Mouse (Mus musculus): Measurements from ENCODE around the gene Mapkapk3.

The Mapkapk3 gene

GRCm38 (mm10) chr9:107288711-107289110, 966 bp downstream of the Mapkapk3 start:
- WGBS = 73% methylated on average over 8 of the region's 8 CpGs

GRCm38 (mm10) chr9:107288105-107288650, 1.5 kb downstream of the Mapkapk3 start:
- WGBS = 97% methylated on average over 14 of the region's 14 CpGs

- 87% methylated on average over 2 of the region's 2 CpGs for WGBS
These were observed 2.4 kb downstream of the Mapkapk3 start for GRCm38 (mm10) chr9:107287294-107287693.

- WGBS = 30% methylated on average over 3 of the region's 3 CpGs
These were observed 4.7 kb downstream of the Mapkapk3 start for GRCm38 (mm10) chr9:107285009-107285408.

GRCm38 (mm10) chr9:107282951-107283350, 6.7 kb downstream of the Mapkapk3 start:
- WGBS = 90% methylated on average over 9 of the region's 9 CpGs

GRCm38 (mm10) chr9:107281241-107281987, 8.3 kb downstream of the Mapkapk3 start:
- WGBS = 94% methylated on average over 5 of the region's 5 CpGs

- 76% methylated on average over 13 of the region's 13 CpGs for WGBS
These were observed 9.2 kb downstream of the Mapkapk3 start for GRCm38 (mm10) chr9:107280322-107281027.

- WGBS = 68% methylated on average over 16 of the region's 16 CpGs
These were observed 10.0 kb downstream of the Mapkapk3 start for GRCm38 (mm10) chr9:107279378-107280321.

GRCm38 (mm10) chr9:107278527-107279377, 10.9 kb downstream of the Mapkapk3 start:
- WGBS = 43% methylated on average over 8 of the region's 8 CpGs

GRCm38 (mm10) chr9:107278126-107278525, 11.6 kb downstream of the Mapkapk3 start:
- WGBS = 35% methylated on average over 4 of the region's 4 CpGs

- WGBS = 80% methylated on average over 7 of the region's 7 CpGs
These were observed 12.1 kb downstream of the Mapkapk3 start for GRCm38 (mm10) chr9:107277603-107278002.

- 88% methylated on average over 5 of the region's 5 CpGs for WGBS
These were observed 14.0 kb downstream of the Mapkapk3 start for GRCm38 (mm10) chr9:107275710-107276109.

- WGBS = 68% methylated on average over 6 of the region's 6 CpGs
These were observed 14.9 kb downstream of the Mapkapk3 start for GRCm38 (mm10) chr9:107274751-107275150.

GRCm38 (mm10) chr9:107273184-107273583, 16.5 kb downstream of the Mapkapk3 start:
- WGBS = 75% methylated on average over 10 of the region's 10 CpGs

- 81% methylated on average over 4 of the region's 4 CpGs for WGBS
These were observed 17.4 kb downstream of the Mapkapk3 start for GRCm38 (mm10) chr9:107272284-107272683.

- 86% methylated on average over 7 of the region's 7 CpGs for WGBS
These were observed 18.3 kb downstream of the Mapkapk3 start for GRCm38 (mm10) chr9:107271177-107271938.

GRCm38 (mm10) chr9:107269772-107270171, 19.9 kb downstream of the Mapkapk3 start:
- 97% methylated on average over 1 of the region's 1 CpGs for WGBS

- WGBS = 70% methylated on average over 4 of the region's 4 CpGs
These were observed 21.8 kb downstream of the Mapkapk3 start for GRCm38 (mm10) chr9:107267721-107268402.

GRCm38 (mm10) chr9:107267028-107267427, 22.6 kb downstream of the Mapkapk3 start:
- 79% methylated on average over 1 of the region's 1 CpGs for WGBS

All from cerebral cortex, adult 2 months (tissue).